Mouse (Mus musculus) hindbrain, embryonic 11.5 days (tissue): Measurements from ENCODE around the gene Itpkb. TPM values are rescaled to one million over a fixed set of nuclear protein-coding genes. Genes with fewer than 3 reads are reported as not detected.

Source experiments
- ATAC-seq: fragments of 200-750 bp; cut with Nextera tagmentation; 2 replicates; pipeline ENCODE4 v1.8.0; 2017; ENCODE audit warnings: mild to moderate bottlenecking, moderate TSS enrichment, moderate library complexity; ENCODE audit not compliant: low FRiP score
- DNase-seq: peaks from one replicate; pipeline ENCODE4 v3.0.0-alpha.2; 2015; ENCODE audit warnings: low spot score
- H3K27ac ChIP-seq: fragments of 300-500 bp; sonication (generic); 2 replicates; pipeline ENCODE4 v1.5.1; 2014; ENCODE audit warnings: mild to moderate bottlenecking, low read depth, low read length
- H3K27me3 ChIP-seq: fragments of 300-500 bp; sonication (generic); 2 replicates; pipeline ENCODE4 v1.6.1; 2014; ENCODE audit warnings: mild to moderate bottlenecking, low read length, moderate library complexity, mixed read lengths; ENCODE audit not compliant: control insufficient read depth, insufficient read depth
- H3K36me3 ChIP-seq: fragments of 300-500 bp; sonication (generic); 2 replicates; pipeline ENCODE4 v1.6.1; 2014; ENCODE audit warnings: mild to moderate bottlenecking, low read length, moderate library complexity, mixed read lengths; ENCODE audit not compliant: control insufficient read depth, insufficient read depth
- H3K4me1 ChIP-seq: fragments of 300-500 bp; sonication (generic); replicated peaks from 2 replicates; pipeline ENCODE4 v1.6.1; 2014; ENCODE audit warnings: low read length, mixed read lengths; ENCODE audit not compliant: control insufficient read depth, insufficient read depth
- H3K4me2 ChIP-seq: fragments of 300-500 bp; sonication (generic); replicated peaks from 2 replicates; pipeline ENCODE4 v1.6.1; 2014; ENCODE audit warnings: mild to moderate bottlenecking, low read depth, low read length
- H3K4me3 ChIP-seq: fragments of 300-500 bp; sonication (generic); 2 replicates; pipeline ENCODE4 v1.5.1; 2014; ENCODE audit warnings: low read depth, low read length
- H3K9ac ChIP-seq: fragments of 300-500 bp; sonication (generic); 2 replicates; pipeline ENCODE4 v1.6.1; 2014; ENCODE audit warnings: low read depth, low read length
- H3K9me3 ChIP-seq: fragments of 300-500 bp; sonication (generic); 2 replicates; pipeline ENCODE4 v1.6.1; 2016; ENCODE audit warnings: low read length; ENCODE audit not compliant: control insufficient read depth
- WGBS: fragments of 180-500 bp; shearing (Covaris S2); extraction: QIAGEN DNeasy Blood & Tissue Kit; methylation state at CpG from one replicate; pipeline ENCODE4 v1.1.7; 2014; 5-methylcytosine and 5-hydroxymethylcytosine counted together
- polyA plus RNA-seq: library from polyadenylated mRNA; unstranded; fragments of >200 nt; fragmentation: Nextera tagmentation; extraction: Ambion mirVana; gene quantifications from 2 replicates; pipeline ENCODE4 v1.2.1, GENCODE M21; 2014

Itpkb gene
- polyA plus RNA-seq, 1 experiment from 2014 or later: 4.3 TPM

GRCm38 (mm10) chr1:180398446-180398845, 68.2 kb downstream of the Itpkb start:
- DNase-seq: no peak
- no peaks in the 10 kb centered on the region for H3K27me3 ChIP-seq
- H3K9me3 ChIP-seq: no peaks in the 10 kb centered on the region
- no peaks in the 10 kb centered on the region for H3K36me3 ChIP-seq
- no peak overlapping the region for H3K27ac ChIP-seq
- H3K4me3 ChIP-seq: no peak overlapping the region
- H3K9ac ChIP-seq: no peak overlapping the region
- H3K4me2 ChIP-seq: no peak overlapping the region
- 82% methylated on average over 3 of the region's 3 CpGs for WGBS
- H3K4me1 ChIP-seq: no peaks in the 10 kb centered on the region
- ATAC-seq: no peak

DNA sequence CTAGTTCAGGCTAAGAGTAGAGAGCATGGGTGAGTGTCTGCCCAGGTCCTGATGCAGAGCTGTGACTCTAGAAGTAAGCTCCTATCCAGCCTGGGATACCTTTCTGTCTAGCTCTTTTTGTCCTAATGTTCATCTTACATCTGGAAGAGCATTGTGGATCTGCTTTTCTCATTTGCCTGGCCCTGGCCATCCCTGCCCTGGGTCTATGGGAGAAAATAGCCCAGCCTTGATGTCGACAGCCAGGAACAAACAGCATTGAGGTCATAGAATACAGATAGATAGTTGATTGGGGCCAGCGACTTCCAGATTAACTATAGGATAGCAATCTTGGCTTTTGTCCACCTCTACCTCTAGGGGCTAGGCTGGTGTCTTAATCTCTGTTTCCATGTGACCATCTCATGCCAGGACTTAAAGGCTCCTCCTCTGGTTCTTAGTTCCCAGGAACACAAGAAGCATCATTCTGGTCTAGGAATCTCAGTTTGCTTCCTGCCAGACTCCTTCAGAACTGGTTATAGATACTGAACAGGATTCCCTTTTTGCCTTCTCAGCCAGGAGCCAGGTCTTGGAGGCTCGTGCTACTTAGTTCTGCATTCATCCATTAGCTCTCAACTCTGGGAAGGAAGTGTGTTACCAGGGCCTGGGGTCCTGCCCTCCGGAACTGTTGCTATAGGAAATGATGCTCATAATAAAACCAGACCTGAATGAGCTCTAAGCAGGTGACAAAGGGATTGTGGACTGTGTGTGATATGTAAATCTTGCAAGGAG, 70.6 kb downstream of the Itpkb start:
- Histone ChIP-seq H3K27me3 (no peaks in the 10 kb centered on the region), H3K9ac (no peak overlapping the region), H3K36me3 (no peaks in the 10 kb centered on the region), H3K4me2 (no peak overlapping the region), H3K9me3 (no peaks in the 10 kb centered on the region), H3K4me1 (no peaks in the 10 kb centered on the region), H3K4me3 (no peak overlapping the region), H3K27ac (no peak overlapping the region)
- 74% methylated on average over 4 of the region's 4 CpGs for WGBS
- no peak for ATAC-seq
- no peak for DNase-seq

DNA sequence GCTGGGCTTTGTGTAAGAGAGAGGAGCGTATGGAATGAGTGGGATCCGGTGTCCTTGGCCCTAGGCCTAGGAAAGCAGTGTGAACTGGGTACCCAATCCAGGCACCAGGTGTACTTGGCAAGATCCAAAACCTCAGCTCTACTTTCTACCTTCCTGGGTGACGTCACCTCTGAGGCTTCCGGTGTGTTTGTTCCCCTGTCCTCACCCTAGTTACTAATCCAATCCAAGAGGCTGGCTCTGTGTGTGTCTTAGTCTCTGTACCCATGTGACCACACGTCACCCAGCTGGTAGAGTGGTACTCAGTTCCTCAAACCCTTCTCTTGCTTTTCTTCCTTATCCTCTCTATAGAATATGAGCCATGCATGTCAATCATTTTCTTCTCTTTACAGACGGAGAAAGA, 71.4 kb downstream of the Itpkb start:
- ATAC-seq: no peak
- no peak overlapping the region for H3K4me3 ChIP-seq
- WGBS: 90% methylated on average over 6 of the region's 6 CpGs

DNA sequence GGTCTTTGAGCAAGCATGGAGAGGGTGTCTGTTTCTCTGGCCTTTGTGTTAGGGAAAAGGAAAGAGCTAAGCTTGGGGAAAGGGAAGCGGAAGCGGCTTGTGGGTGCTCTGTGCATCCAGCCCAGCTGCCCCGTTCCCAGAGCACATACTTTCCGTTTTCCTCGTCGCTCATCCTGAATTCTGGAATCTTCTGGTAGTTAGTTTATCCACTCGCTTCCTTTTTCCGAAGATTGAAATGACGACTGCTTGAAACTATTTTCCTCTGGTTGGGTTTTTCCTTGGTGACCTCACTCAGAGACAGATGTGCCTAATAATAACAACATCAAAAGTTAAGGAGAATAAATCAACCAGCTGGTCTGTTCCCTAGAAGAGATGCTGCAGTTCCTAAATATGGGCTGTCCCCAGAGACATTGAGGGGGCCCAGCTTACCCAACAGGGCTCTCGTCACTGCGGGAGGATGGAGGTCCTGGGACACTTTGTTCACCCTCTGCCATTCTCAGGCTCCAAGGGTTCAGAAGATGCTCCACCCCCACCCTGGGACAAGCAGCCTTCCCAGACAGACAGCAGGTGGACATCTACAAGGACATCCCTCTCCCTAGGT, 72.3 kb downstream of the Itpkb start:
- Histone ChIP-seq H3K27ac (no peak overlapping the region), H3K9me3 (no peaks in the 10 kb centered on the region), H3K9ac (no peak overlapping the region), H3K36me3 (no peaks in the 10 kb centered on the region), H3K4me1 (no peaks in the 10 kb centered on the region), H3K4me2 (no peak overlapping the region), H3K27me3 (no peaks in the 10 kb centered on the region), H3K4me3 (no peak overlapping the region)
- ATAC-seq (no peak), DNase-seq (no peak)
- 93% methylated on average over 11 of the region's 11 CpGs for WGBS

More for the DNA sequence above, 71.4 kb downstream of the Itpkb start:
- Histone ChIP-seq H3K27ac (no peak overlapping the region), H3K27me3 (no peaks in the 10 kb centered on the region), H3K9me3 (no peaks in the 10 kb centered on the region), H3K9ac (no peak overlapping the region), H3K4me1 (no peaks in the 10 kb centered on the region), H3K36me3 (no peaks in the 10 kb centered on the region), H3K4me2 (no peak overlapping the region)
- no peak for DNase-seq

DNA sequence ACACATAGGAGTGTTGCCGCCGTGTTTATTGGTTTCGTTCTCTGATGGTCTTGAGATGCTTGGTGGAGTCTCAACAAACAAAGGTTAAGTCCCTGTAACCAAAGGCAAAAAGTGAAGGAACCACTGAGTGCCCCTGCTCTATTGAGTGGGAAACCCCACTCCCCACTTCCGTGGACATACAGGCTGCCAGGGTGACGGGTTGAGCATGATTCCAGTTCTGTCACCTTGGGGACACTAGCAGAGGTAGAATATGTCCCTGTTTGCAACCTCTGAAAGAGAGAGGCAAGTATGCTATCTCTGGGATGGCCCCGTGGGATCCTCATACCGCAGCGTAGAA, 73.0 kb downstream of the Itpkb start:
- no peaks in the 10 kb centered on the region for H3K27me3 ChIP-seq
- no peak for DNase-seq
- no peak overlapping the region for H3K4me2 ChIP-seq
- no peak for ATAC-seq
- no peak overlapping the region for H3K4me3 ChIP-seq
- H3K36me3 ChIP-seq: no peaks in the 10 kb centered on the region
- no peak overlapping the region for H3K27ac ChIP-seq
- 93% methylated on average over 8 of the region's 8 CpGs for WGBS
- no peak overlapping the region for H3K9ac ChIP-seq
- no peaks in the 10 kb centered on the region for H3K9me3 ChIP-seq
- H3K4me1 ChIP-seq: no peaks in the 10 kb centered on the region

GRCm38 (mm10) chr1:180403694-180404606, 73.7 kb downstream of the Itpkb start:
- Histone ChIP-seq H3K27ac (no peak overlapping the region), H3K4me1 (no peaks in the 10 kb centered on the region), H3K4me2 (no peak overlapping the region), H3K27me3 (no peaks in the 10 kb centered on the region), H3K36me3 (no peaks in the 10 kb centered on the region), H3K9ac (no peak overlapping the region), H3K4me3 (no peak overlapping the region), H3K9me3 (no peaks in the 10 kb centered on the region)
- ATAC-seq: no peak
- 71% methylated on average over 29 of the region's 32 CpGs for WGBS
- no peak for DNase-seq

DNA sequence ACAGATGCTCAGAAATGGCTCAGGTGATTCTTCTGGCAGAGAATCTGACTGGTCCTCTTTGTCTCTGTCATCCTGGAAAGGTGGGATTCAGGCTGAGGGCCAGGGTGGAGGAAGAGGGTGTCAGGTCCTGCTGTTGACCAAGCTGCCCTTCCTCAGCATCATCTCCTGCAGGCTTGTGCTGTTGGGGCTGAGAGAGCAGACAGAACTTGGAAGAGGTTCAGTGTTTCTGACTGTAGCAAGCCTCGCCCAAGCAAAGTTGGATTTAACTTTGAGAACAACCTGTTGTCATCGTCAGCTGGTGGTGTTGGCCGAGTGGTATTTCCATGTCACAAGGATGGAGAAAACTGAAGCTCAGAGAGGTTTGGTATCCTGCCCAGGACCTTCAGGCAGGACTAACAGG, 74.4 kb downstream of the Itpkb start:
- WGBS: 89% methylated on average over 3 of the region's 3 CpGs
- no peak overlapping the region for H3K4me3 ChIP-seq
- H3K4me1 ChIP-seq: no peaks in the 10 kb centered on the region
- no peak overlapping the region for H3K9ac ChIP-seq
- no peak for ATAC-seq
- H3K4me2 ChIP-seq: no peak overlapping the region
- no peaks in the 10 kb centered on the region for H3K27me3 ChIP-seq
- no peak overlapping the region for H3K27ac ChIP-seq
- H3K9me3 ChIP-seq: no peaks in the 10 kb centered on the region
- no peaks in the 10 kb centered on the region for H3K36me3 ChIP-seq
- no peak for DNase-seq

- 83% methylated on average over 8 of the region's 9 CpGs for WGBS
- no peaks in the 10 kb centered on the region for H3K4me1 ChIP-seq
- no peak for ATAC-seq
Observed at GRCm38 (mm10) chr1:180405576-180406335, 75.5 kb downstream of the Itpkb start.

More at GRCm38 (mm10) chr1:180405576-180406335, 75.5 kb downstream of the Itpkb start:
- no peak overlapping the region for H3K4me3 ChIP-seq
- no peak overlapping the region for H3K9ac ChIP-seq
- no peaks in the 10 kb centered on the region for H3K9me3 ChIP-seq
- no peaks in the 10 kb centered on the region for H3K36me3 ChIP-seq
- no peak overlapping the region for H3K4me2 ChIP-seq
- H3K27ac ChIP-seq: no peak overlapping the region
- H3K27me3 ChIP-seq: no peaks in the 10 kb centered on the region
- DNase-seq: no peak
